Mouse (Mus musculus): ENCODE data around the gene Ltc4s. TPM values are rescaled to one million over a fixed set of nuclear protein-coding genes. Genes with fewer than 3 reads are reported as not detected.

Gene Ltc4s
- polyA plus RNA-seq, 1 experiment from 2014 or later: 1.6 TPM

- 86% methylated on average over 3 of the region's 3 CpGs for WGBS
- Histone ChIP-seq H3K4me2 (peak overlapping the region; percentile 74), H3K36me3 (peaks cover 17% of the 10 kb centered on the region), H3K9ac (peak overlapping the region; percentile 99), H3K4me1 (replicated peaks) (peaks cover 57% of the 10 kb centered on the region), H3K27ac (peak overlapping the region; percentile 99), H3K4me3 (peak overlapping the region; percentile 99), H3K9me3 (replicated peaks) (no peaks in the 10 kb centered on the region), H3K27me3 (no peaks in the 10 kb centered on the region)
- ATAC-seq (replicated peaks; ENCODE audit: insufficient number of reproducible peaks, insufficient read depth, low FRiP score, low read depth): no peak
Observed at GRCm38 (mm10) chr11:50211322-50212059, 26.9 kb downstream of the Ltc4s start.

GRCm38 (mm10) chr11:50210505-50211151 is 27.8 kb downstream of the Ltc4s start, which contains the start of the genes Sqstm1 and Mgat4b:
TSS of gene Sqstm1 (minus strand) at chr11:50210827.
TSS of gene Mgat4b (plus strand) at chr11:50210890.
- 1% methylated on average over 42 of the region's 48 CpGs for WGBS
- Histone ChIP-seq H3K27ac (peak within 1 kb of the TSS; percentile 99), H3K4me3 (peak within 1 kb of the TSS; percentile 99), H3K27me3 (no peaks in the 10 kb centered on the region), H3K36me3 (peaks cover 25% of the 10 kb centered on the region), H3K9ac (peak within 1 kb of the TSS; percentile 99), H3K4me1 (replicated peaks) (peaks cover 49% of the 10 kb centered on the region), H3K4me2 (peak within 1 kb of the TSS; percentile 74), H3K9me3 (replicated peaks) (no peaks in the 10 kb centered on the region)
- peak; percentile 58 for ATAC-seq (replicated peaks; ENCODE audit: insufficient number of reproducible peaks, insufficient read depth, low FRiP score, low read depth)

DNA sequence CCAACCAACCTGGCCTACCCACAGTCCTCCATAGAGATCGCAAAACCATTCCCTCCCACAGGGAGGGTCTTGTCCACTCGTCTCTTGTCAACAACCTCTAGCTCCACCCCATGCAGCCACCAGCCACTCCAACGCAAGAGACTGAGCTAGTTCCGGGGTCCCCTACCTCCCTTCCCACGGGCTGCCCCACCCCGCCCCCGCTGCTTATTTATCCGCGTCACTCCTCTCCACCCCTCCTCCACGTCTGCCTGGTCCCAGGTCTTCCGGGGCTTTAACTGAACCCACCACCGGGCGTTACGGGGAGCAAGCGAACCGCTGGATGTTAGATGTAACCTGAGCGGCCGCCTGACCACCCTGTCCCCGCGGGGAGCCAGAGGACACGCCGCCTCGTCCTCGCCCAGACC is 28.3 kb downstream of the Ltc4s start:
- H3K4me2 ChIP-seq: peak overlapping the region; percentile 74
- WGBS: under 1% methylated on average over 24 of the region's 24 CpGs
- H3K36me3 ChIP-seq: peaks cover 31% of the 10 kb centered on the region
- no peaks in the 10 kb centered on the region for H3K27me3 ChIP-seq
- H3K4me1 ChIP-seq (replicated peaks): peaks cover 44% of the 10 kb centered on the region
- H3K27ac ChIP-seq: peak overlapping the region; percentile 99
- no peaks in the 10 kb centered on the region for H3K9me3 ChIP-seq (replicated peaks)
- peak overlapping the region; percentile 99 for H3K4me3 ChIP-seq
- H3K9ac ChIP-seq: peak overlapping the region; percentile 99
- ATAC-seq (replicated peaks; ENCODE audit: insufficient number of reproducible peaks, insufficient read depth, low FRiP score, low read depth): peak; percentile 84

DNA sequence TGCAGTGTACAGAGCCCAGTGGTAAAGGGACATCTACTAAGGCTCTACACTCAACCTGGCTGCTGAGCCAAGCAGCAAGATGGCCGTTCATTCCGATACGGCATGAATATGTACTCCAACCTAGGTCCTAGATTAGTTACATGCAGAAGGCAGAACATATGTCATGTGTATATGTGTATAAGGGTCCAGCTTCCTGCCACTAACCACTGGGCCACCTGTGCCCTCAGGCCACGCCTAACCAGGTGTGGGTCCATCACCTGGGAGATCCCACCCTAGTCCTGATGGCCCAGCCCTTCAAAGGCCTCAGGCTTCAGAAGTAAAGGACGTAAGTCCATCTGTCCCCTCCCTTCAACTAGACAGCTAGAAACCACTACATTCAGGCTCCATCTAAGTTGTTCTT is 30.4 kb downstream of the Ltc4s start:
- no peak overlapping the region for H3K4me3 ChIP-seq
- WGBS: 90% methylated on average over 5 of the region's 5 CpGs
- H3K27me3 ChIP-seq: no peaks in the 10 kb centered on the region
- H3K9ac ChIP-seq: no peak overlapping the region
- H3K36me3 ChIP-seq: peaks cover 48% of the 10 kb centered on the region
- H3K4me2 ChIP-seq: no peak overlapping the region
- H3K27ac ChIP-seq: no peak overlapping the region
- peaks cover 34% of the 10 kb centered on the region for H3K4me1 ChIP-seq (replicated peaks)
- ATAC-seq (replicated peaks; ENCODE audit: insufficient number of reproducible peaks, insufficient read depth, low FRiP score, low read depth): no peak
- no peaks in the 10 kb centered on the region for H3K9me3 ChIP-seq (replicated peaks)

GRCm38 (mm10) chr11:50207344-50207743 is 31.1 kb downstream of the Ltc4s start:
- H3K36me3 ChIP-seq: peaks cover 55% of the 10 kb centered on the region
- no peak for ATAC-seq (replicated peaks; ENCODE audit: insufficient number of reproducible peaks, insufficient read depth, low FRiP score, low read depth)
- no peak overlapping the region for H3K9ac ChIP-seq

GRCm38 (mm10) chr11:50206037-50206436 is 32.4 kb downstream of the Ltc4s start:
- peaks cover 68% of the 10 kb centered on the region for H3K36me3 ChIP-seq
- H3K9me3 ChIP-seq (replicated peaks): no peaks in the 10 kb centered on the region
- 69% methylated on average over 2 of the region's 2 CpGs for WGBS
- no peak overlapping the region for H3K4me3 ChIP-seq
- no peak overlapping the region for H3K4me2 ChIP-seq
- ATAC-seq (replicated peaks; ENCODE audit: insufficient number of reproducible peaks, insufficient read depth, low FRiP score, low read depth): no peak
- H3K9ac ChIP-seq: no peak overlapping the region
- H3K4me1 ChIP-seq (replicated peaks): peaks cover 15% of the 10 kb centered on the region
- H3K27ac ChIP-seq: no peak overlapping the region
- H3K27me3 ChIP-seq: no peaks in the 10 kb centered on the region

More at GRCm38 (mm10) chr11:50207344-50207743, 31.1 kb downstream of the Ltc4s start:
- H3K4me3 ChIP-seq: no peak overlapping the region
- no peak overlapping the region for H3K4me2 ChIP-seq
- no peaks in the 10 kb centered on the region for H3K27me3 ChIP-seq
- H3K4me1 ChIP-seq (replicated peaks): peaks cover 27% of the 10 kb centered on the region
- H3K27ac ChIP-seq: no peak overlapping the region
- no peaks in the 10 kb centered on the region for H3K9me3 ChIP-seq (replicated peaks)
- WGBS: 95% methylated on average over 14 of the region's 14 CpGs

DNA sequence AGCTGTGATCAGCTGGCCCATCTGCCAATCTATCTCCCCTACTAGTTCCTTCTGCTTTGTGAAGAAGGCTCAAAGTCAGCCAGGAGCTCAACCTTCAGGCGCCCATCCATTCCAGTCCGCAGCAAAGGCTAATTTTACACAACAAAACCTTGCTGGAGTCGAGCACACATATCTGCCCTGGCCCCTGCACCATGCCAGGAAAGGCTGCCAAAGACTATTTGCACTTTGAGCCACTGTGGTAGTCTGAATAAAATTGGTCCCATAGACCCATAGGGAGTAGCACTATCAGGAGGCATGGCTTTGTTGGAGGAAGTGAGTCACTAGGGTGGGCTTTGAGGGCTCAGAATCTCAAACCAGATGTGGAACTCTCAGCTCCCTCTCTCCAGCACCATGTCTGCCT is 33.0 kb downstream of the Ltc4s start:
- Histone ChIP-seq H3K27ac (no peak overlapping the region), H3K9ac (no peak overlapping the region), H3K4me1 (replicated peaks) (peaks cover 18% of the 10 kb centered on the region), H3K4me3 (no peak overlapping the region), H3K9me3 (replicated peaks) (no peaks in the 10 kb centered on the region), H3K27me3 (no peaks in the 10 kb centered on the region), H3K4me2 (no peak overlapping the region), H3K36me3 (peaks cover 74% of the 10 kb centered on the region)
- 78% methylated on average over 3 of the region's 3 CpGs for WGBS
- ATAC-seq (replicated peaks; ENCODE audit: insufficient number of reproducible peaks, insufficient read depth, low FRiP score, low read depth): no peak

DNA sequence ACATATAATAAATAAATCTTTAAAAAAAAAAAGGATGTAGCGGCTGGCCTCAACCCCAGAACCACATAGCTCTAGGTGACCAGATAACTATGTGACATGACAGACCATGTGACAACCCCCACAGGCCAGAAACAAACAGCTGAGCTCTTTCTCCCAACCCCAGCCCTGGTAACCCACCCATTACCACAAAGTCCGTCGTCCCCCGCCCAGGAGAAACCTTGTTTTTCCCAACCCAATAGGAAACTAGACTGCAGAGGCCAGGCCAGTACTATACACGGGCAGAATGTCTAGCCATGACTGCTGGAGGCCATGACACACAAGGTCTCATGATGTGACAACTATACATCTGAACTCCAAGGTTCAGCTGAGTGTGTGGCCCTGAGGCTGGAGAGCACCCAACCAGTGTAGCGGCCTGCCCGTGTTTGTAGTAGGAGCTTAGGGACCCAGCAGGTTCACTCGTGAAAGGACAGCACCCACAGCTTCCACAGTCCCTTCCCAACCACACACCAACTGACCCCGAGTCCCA is 35.1 kb downstream of the Ltc4s start:
- ATAC-seq (replicated peaks; ENCODE audit: insufficient number of reproducible peaks, insufficient read depth, low FRiP score, low read depth): no peak
- 90% methylated on average over 9 of the region's 9 CpGs for WGBS
- Histone ChIP-seq H3K36me3 (peaks cover 93% of the 10 kb centered on the region), H3K4me2 (no peak overlapping the region), H3K9ac (no peak overlapping the region), H3K27me3 (no peaks in the 10 kb centered on the region), H3K27ac (no peak overlapping the region), H3K4me3 (no peak overlapping the region), H3K9me3 (replicated peaks) (no peaks in the 10 kb centered on the region), H3K4me1 (replicated peaks) (peaks cover 9% of the 10 kb centered on the region)

DNA sequence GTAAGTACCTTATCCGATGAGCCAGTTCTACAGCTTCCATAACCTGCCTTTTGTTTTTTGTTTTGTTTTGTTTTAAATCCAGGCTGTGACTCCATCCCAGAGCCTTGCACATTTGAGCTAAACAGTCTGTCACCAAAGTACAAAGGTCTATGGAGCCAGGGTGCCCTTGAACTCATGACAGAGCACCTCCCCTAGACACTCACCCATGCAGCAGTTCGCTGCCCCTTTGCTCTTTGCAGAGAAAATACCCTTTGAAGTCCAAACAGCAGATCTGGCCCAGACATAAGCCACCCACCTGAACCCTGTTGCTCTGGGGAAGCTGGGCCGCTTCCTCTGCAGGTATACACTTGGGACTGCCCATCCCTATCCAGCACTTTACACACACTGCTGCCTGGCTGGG is 36.8 kb downstream of the Ltc4s start:
- Histone ChIP-seq H3K9me3 (replicated peaks) (no peaks in the 10 kb centered on the region), H3K27me3 (no peaks in the 10 kb centered on the region), H3K36me3 (peaks cover 90% of the 10 kb centered on the region), H3K27ac (no peak overlapping the region), H3K4me3 (no peak overlapping the region), H3K4me1 (replicated peaks) (peaks cover 4% of the 10 kb centered on the region; the same call in 1 of the 2 replicates), H3K9ac (no peak overlapping the region), H3K4me2 (no peak overlapping the region)
- no peak for ATAC-seq (replicated peaks; ENCODE audit: insufficient number of reproducible peaks, insufficient read depth, low FRiP score, low read depth)
- 91% methylated on average over 3 of the region's 3 CpGs for WGBS

GRCm38 (mm10) chr11:50200613-50201012 is 37.8 kb downstream of the Ltc4s start:
- Histone ChIP-seq H3K27ac (no peak overlapping the region), H3K4me3 (no peak overlapping the region), H3K9ac (no peak overlapping the region), H3K4me1 (replicated peaks) (peaks cover 4% of the 10 kb centered on the region; the same call in 1 of the 2 replicates), H3K4me2 (no peak overlapping the region), H3K9me3 (replicated peaks) (no peaks in the 10 kb centered on the region), H3K27me3 (no peaks in the 10 kb centered on the region), H3K36me3 (peaks cover 80% of the 10 kb centered on the region)
- 60% methylated on average over 8 of the region's 8 CpGs for WGBS
- ATAC-seq (replicated peaks; ENCODE audit: insufficient number of reproducible peaks, insufficient read depth, low FRiP score, low read depth): no peak

GRCm38 (mm10) chr11:50198916-50199315 is 39.5 kb downstream of the Ltc4s start:
- Histone ChIP-seq H3K27me3 (no peaks in the 10 kb centered on the region), H3K4me2 (no peak overlapping the region), H3K9ac (no peak overlapping the region), H3K4me1 (replicated peaks) (peaks cover 4% of the 10 kb centered on the region; the same call in 1 of the 2 replicates), H3K4me3 (no peak overlapping the region), H3K9me3 (replicated peaks) (no peaks in the 10 kb centered on the region), H3K36me3 (peaks cover 64% of the 10 kb centered on the region), H3K27ac (no peak overlapping the region)
- ATAC-seq (replicated peaks; ENCODE audit: insufficient number of reproducible peaks, insufficient read depth, low FRiP score, low read depth): no peak
- WGBS: 79% methylated on average over 2 of the region's 2 CpGs
